Mouse (Mus musculus) G1E (cell line): ENCODE results near the gene Arid3c. TPM values are rescaled to one million over a fixed set of nuclear protein-coding genes. Genes with fewer than 3 reads are reported as not detected.
"Not testable (repeated sequence)": the region's sequence is repeated elsewhere in the genome, so short reads cannot be mapped to it uniquely, and the experiment has no call there.

Experiments
- ATAC-seq: 2 replicates; pipeline ENCODE4 v1.8.0; 2016; ENCODE audit warnings: mild to moderate bottlenecking; ENCODE audit not compliant: insufficient number of reproducible peaks, poor library complexity, low FRiP score, severe bottlenecking; ENCODE audit errors: extremely low read depth
- DNase-seq: peaks from one replicate; pipeline ENCODE4 v3.0.0; 2012; ENCODE audit warnings: low spot score
- H3K27me3 ChIP-seq: 2 replicates; pipeline ENCODE4 v1.6.1; 2012; ENCODE audit warnings: mild to moderate bottlenecking, low read length, inconsistent platforms; ENCODE audit not compliant: insufficient read depth
- H3K36me3 ChIP-seq: replicated peaks from 2 replicates; pipeline ENCODE3; 2012; ENCODE audit warnings: mild to moderate bottlenecking, inconsistent platforms
- H3K4me1 ChIP-seq: 2 replicates; pipeline ENCODE4 v1.6.1; 2012; ENCODE audit warnings: low read depth, low read length, inconsistent platforms, mixed read lengths; ENCODE audit not compliant: insufficient read depth
- H3K4me3 ChIP-seq: 2 replicates; pipeline ENCODE4 v1.5.1; 2012; ENCODE audit warnings: low read depth, mild to moderate bottlenecking, inconsistent platforms, low read length, moderate library complexity, mixed read lengths
- H3K9me3 ChIP-seq: replicated peaks from 2 replicates; pipeline ENCODE4 v1.6.1; 2012; ENCODE audit warnings: inconsistent platforms
- CTCF ChIP-seq: IDR thresholded peaks from 2 replicates; pipeline ENCODE4 v1.5.1; 2012; ENCODE audit warnings: low read depth, low read length, inconsistent platforms, mixed read lengths
- GATA1 ChIP-seq: IDR thresholded peaks from 2 replicates; pipeline ENCODE4 v1.6.1; 2012; ENCODE audit warnings: borderline replicate concordance, low read length, inconsistent platforms, mixed read lengths
- GATA2 ChIP-seq: IDR thresholded peaks from 2 replicates; pipeline ENCODE4 v1.6.1; 2012; ENCODE audit warnings: low read depth, low read length, inconsistent platforms, borderline replicate concordance
- POLR2AphosphoS5 ChIP-seq: IDR thresholded peaks from 2 replicates; pipeline ENCODE4 v1.6.1; 2012; ENCODE audit warnings: low read depth, low read length, inconsistent platforms; ENCODE audit not compliant: insufficient replicate concordance
- TAL1 ChIP-seq: conservative IDR thresholded peaks from 2 replicates; pipeline ENCODE4 v1.6.1; 2012; ENCODE audit warnings: low read depth, low read length, inconsistent platforms, mixed read lengths
- polyA plus RNA-seq: library from polyadenylated mRNA; stranded (reverse); fragments of >175 nt; gene quantifications from 2 replicates; pipeline ENCODE4 v1.2.3, GENCODE M21; 2012
- total RNA-seq, 2 experiments: library from RNA; stranded (forward) in 1 of 2; stranded (reverse) in 1 of 2; fragments of 200-1000 nt in 1 of 2; fragments of >200 nt in 1 of 2; fragmentation: Nextera tagmentation in 1 of 2; gene quantifications; 2 replicates each; pipeline ENCODE4 v1.2.3; 2014 to 2017

Gene Arid3c
- total RNA-seq (2014; fragmentation: Nextera tagmentation) (not detected in 2 replicates), total RNA-seq (2017) (0.12 TPM in 1 of 2 replicates, not detected in the other), polyA plus RNA-seq (not detected in 2 replicates)

DNA sequence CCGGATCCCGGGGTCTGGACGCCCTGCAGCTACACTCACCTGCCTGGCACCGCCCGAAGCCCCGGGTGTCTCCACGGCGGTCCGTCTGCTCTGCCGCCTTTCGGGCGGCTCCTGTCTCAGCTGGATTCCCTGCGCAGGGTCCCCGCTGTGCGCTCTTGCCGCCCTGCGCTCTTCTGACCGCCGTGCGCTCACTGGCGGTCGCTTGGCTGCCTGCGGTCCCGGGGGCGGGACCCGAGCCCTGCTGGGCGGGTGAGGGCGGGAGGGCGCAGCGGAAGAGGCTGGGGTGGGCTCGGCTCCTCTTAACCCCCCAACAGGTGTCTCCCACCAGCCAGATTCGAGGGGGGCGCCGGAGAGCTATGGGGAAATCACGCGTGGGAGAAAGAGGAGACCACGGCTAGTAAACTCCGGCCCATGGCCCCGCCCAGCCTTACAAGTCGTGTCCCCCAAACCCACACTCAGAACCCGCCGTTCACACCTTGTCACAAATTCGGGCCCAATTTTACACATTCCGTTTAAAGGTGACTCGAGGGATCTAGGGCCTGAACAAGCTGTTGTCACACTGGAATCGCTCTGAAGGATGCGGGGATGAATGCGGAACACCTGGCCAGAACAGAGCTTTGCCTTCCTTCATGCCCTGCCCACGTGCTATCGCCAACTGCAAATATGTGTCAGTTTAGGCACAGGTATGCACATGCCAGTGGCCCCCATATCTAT, at the start of gene Arid3c:
Gene Arid3c, minus strand, starts transcription at position 91 of the 714 bp plus-strand sequence.
- H3K27me3 ChIP-seq = peaks cover 73% of the 10 kb centered on the region
- H3K4me1 ChIP-seq = peaks cover 13% of the 10 kb centered on the region
- ATAC-seq (no peak), DNase-seq (no peak)
- no peak for TF ChIP-seq POLR2AphosphoS5
- no peak for TF ChIP-seq TAL1
- no peak for TF ChIP-seq GATA1
- TF ChIP-seq GATA2 = no peak
- TF ChIP-seq CTCF = no peak
- H3K4me3 ChIP-seq = no peak within 1 kb of the TSS; the same call in 1 of the 2 replicates
- no peaks in the 10 kb centered on the region for H3K9me3 ChIP-seq
- H3K36me3 ChIP-seq = no peaks in the 10 kb centered on the region

- DNase-seq, ATAC-seq, H3K9me3 ChIP-seq, H3K4me3 ChIP-seq, H3K36me3 ChIP-seq, H3K27me3 ChIP-seq, H3K4me1 ChIP-seq: not testable (repeated sequence)
Measured at GRCm38 (mm10) chr4:41775840-41776239, 44.9 kb upstream of the Arid3c start.

- not testable (repeated sequence) for H3K9me3 ChIP-seq, H3K4me3 ChIP-seq, H3K27me3 ChIP-seq, DNase-seq, H3K4me1 ChIP-seq, H3K36me3 ChIP-seq, ATAC-seq
Measured at GRCm38 (mm10) chr4:41774506-41774905, 43.6 kb upstream of the Arid3c start.

DNA sequence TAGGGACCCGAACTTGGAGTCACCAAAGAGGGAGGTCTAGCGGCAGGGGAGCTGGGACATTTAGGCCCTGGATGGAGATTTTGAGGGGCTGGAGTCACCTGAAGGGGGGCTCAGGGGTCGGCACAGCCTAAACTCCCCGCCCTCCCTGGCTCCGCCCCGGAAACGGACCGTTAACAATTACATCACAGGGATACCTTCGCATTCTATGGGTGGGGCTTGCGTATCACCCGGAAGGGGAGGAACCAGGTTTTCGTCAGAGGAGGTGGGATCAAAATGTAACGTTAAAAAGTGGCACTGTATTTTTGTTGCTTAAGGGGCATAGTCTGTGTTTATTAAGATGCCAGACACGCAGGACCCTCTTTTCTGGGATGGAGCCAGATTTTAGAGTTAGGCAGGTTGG, 43.1 kb upstream of the Arid3c start, which contains the start of gene Ccl27a:
Gene Ccl27a, minus strand, starts transcription at position 246 of the 400 bp plus-strand sequence.
- DNase-seq, H3K9me3 ChIP-seq, H3K27me3 ChIP-seq, H3K4me1 ChIP-seq, H3K4me3 ChIP-seq, ATAC-seq, H3K36me3 ChIP-seq: not testable (repeated sequence)

- not testable (repeated sequence) for H3K4me1 ChIP-seq, H3K27me3 ChIP-seq, H3K36me3 ChIP-seq, ATAC-seq, DNase-seq, H3K4me3 ChIP-seq, H3K9me3 ChIP-seq
Measured at GRCm38 (mm10) chr4:41773502-41773901, 42.6 kb upstream of the Arid3c start.

GRCm38 (mm10) chr4:41772946-41773345, 42.0 kb upstream of the Arid3c start:
- H3K4me3 ChIP-seq, DNase-seq: not testable (repeated sequence)

GRCm38 (mm10) chr4:41767301-41767700, 36.4 kb upstream of the Arid3c start:
- not testable (repeated sequence) for ATAC-seq, H3K36me3 ChIP-seq

More at GRCm38 (mm10) chr4:41772946-41773345, 42.0 kb upstream of the Arid3c start:
- not testable (repeated sequence) for H3K4me1 ChIP-seq, H3K36me3 ChIP-seq, H3K9me3 ChIP-seq, ATAC-seq, H3K27me3 ChIP-seq

DNA sequence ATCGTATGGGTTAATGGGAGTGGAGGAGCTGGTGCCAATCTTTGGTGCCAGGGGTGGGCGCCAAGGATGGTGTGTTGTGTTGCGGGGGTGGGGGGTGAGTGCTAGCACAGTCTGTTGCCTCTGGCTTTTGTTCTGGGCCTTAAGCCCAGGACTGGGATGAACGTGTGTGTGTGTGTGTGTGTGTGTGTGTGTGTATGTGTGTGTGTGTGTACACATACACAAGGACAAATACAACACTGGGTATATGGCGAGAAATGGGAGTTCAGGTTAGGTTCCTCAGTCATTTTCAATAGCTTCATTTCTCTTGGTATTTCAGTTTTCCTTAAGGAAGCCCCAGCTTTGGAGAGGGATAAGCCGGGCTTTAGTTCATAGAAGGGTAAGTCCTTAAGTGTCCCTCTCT, 32.2 kb upstream of the Arid3c start:
- not testable (repeated sequence) for H3K9me3 ChIP-seq, ATAC-seq, DNase-seq, H3K27me3 ChIP-seq, H3K4me3 ChIP-seq
- H3K4me1 ChIP-seq = peaks cover 32% of the 10 kb centered on the region
- peaks cover 20% of the 10 kb centered on the region for H3K36me3 ChIP-seq

More at GRCm38 (mm10) chr4:41767301-41767700, 36.4 kb upstream of the Arid3c start:
- H3K4me1 ChIP-seq, DNase-seq, H3K4me3 ChIP-seq, H3K9me3 ChIP-seq, H3K27me3 ChIP-seq: not testable (repeated sequence)

DNA sequence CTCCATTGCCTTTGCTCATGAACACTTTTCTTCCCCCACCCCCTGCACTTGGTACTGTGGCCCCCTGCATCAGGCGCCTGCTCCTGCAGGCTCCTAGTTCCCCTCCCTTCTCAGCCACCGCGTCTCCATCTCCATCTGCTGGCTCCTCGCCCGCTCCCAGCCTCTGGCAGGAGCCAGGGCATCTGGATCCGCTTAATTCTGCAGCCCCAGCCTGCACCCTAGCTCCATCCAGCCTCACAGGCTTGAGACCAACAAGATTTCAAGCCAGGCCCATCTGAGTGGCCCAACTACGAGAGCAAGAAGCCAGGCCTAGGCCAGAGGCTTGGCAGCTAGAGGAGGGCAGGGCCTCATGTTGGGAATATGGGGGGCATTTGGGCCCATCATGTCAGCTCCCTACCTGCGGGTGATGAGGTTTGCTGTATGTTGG, 31.8 kb upstream of the Arid3c start:
- ATAC-seq, H3K9me3 ChIP-seq, H3K27me3 ChIP-seq, H3K4me3 ChIP-seq, DNase-seq: not testable (repeated sequence)
- Histone ChIP-seq H3K36me3 (peaks cover 25% of the 10 kb centered on the region), H3K4me1 (peaks cover 32% of the 10 kb centered on the region)
